Mouse (Mus musculus): Measurements from ENCODE around the gene BC025920. TPM values are rescaled to one million over a fixed set of nuclear protein-coding genes. Genes with fewer than 3 reads are reported as not detected.
A peak's percentile ranks its signal among the peaks of the same experiment; 100 is the strongest.

Gene BC025920
- polyA plus RNA-seq, 1 experiment from 2014 or later, result 0.85 TPM

DNA sequence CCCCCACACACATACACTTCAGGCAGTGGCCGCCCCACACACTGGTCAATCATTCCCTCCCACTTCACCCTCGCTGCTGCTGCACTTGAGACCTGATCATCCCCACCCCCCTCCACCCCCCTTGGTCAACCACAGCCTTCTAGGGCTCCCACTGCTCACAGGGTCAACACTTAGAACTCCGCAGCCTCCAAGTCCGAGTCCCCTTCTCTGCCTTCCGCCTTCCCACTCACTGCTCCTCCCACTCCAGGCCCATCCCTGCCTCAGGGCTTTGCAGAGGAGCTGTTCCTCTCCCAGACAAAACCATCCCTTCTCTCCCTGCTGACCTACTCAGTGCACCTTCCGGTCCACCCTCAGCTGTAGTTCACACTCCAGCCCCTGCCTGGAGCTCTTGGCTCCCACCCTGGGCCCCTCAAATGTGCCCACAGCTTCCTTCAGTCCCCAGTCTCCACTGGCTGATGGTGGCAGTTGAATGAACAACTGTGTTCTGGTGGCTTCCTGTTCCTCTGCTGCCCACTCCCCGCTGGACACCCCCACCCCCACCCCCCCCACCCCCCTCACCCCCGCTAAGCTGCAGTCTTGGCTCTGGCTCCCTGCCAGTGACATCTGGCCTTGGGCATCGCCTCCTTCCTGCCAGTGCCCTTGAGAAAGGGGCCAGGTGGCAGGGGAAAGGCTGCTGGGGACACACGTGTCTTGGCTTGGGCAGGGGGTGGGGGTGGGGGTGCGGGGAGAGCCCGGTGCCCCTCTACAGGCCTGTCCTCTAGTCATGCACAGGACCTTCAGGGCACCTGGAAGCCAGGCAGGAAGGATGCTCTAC lies 8.7 kb upstream of the BC025920 start:
- Histone ChIP-seq H3K27me3 (replicated peaks) (no peaks in the 10 kb centered on the region), H3K4me1 (replicated peaks) (peaks cover 52% of the 10 kb centered on the region), H3K27ac (peak overlapping the region; percentile 77), H3K36me3 (no peaks in the 10 kb centered on the region), H3K9me3 (no peaks in the 10 kb centered on the region), H3K9ac (peak overlapping the region; percentile 28), H3K4me2 (replicated peaks) (peak overlapping the region; percentile 62), H3K4me3 (replicated peaks) (peak overlapping the region; percentile 29)
- ATAC-seq, result peak; percentile 24
- 10% methylated on average over 12 of the region's 12 CpGs for WGBS

DNA sequence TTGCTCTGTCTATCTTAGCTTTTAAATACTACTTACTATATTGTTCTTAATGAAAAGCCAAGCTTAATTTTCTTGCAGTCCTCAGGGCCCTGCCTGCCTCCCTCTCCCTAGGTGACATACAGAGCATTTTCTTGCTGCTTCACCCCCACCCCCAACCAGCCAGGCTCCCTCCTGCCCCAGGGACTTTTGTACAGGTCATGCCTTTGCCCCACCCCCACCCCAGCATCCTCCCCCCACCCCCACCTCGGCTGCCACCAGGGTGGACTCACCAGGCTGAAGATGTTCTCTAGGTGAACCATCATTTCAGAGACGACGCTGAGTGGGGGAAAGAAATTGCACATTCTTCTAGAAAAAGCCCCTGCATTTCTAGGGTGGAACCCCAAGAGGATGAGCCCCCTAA lies 7.7 kb upstream of the BC025920 start:
- Histone ChIP-seq H3K4me1 (replicated peaks) (peaks cover 56% of the 10 kb centered on the region), H3K36me3 (no peaks in the 10 kb centered on the region), H3K4me3 (replicated peaks) (no peak overlapping the region), H3K4me2 (replicated peaks) (no peak overlapping the region), H3K9me3 (no peaks in the 10 kb centered on the region), H3K9ac (no peak overlapping the region), H3K27me3 (replicated peaks) (no peaks in the 10 kb centered on the region), H3K27ac (no peak overlapping the region)
- WGBS, result 41% methylated on average over 3 of the region's 3 CpGs
- ATAC-seq, result no peak

DNA sequence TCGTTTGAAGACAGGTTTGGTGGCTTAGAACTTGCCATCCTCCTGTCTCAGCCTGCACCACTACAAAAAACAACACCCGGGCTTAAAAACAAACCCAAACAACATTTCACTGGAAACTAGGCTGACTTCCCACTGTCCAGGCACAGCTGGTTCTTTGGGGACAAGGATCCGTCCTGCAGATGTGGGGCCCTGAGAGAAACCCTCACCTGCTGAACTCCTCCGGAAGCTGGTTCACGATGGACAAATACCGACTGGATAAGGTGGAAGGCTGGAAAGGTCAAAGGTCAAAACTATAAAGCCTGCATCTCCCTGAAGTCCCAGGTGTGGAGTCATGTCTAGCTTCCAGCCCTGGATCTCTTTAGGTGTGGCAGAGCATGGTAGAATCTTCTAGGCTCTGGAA lies 7.2 kb upstream of the BC025920 start:
- H3K27ac ChIP-seq, result no peak overlapping the region

DNA sequence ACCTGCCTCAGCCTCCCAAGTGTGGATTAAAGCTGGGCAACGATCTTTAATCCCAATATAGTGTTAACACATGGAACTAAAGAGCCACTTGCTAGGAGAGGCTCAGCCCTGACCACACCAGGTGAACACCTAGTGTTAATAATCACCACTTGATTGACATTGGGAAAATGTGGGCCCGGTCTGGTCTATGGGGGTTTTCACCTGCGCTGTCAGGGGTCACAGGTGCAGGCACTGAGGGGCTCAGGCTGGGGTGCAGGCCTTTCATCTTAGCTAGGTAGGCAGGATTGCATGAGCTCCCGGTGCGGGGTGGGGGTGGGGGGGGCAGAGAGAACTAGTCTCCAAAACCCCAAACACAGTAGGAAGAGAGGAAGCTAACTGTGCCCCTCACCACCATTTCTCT lies 6.4 kb upstream of the BC025920 start:
- H3K4me1 ChIP-seq (replicated peaks), result peaks cover 56% of the 10 kb centered on the region
- H3K27ac ChIP-seq, result no peak overlapping the region
- no peak for ATAC-seq

More for the DNA sequence above, 7.2 kb upstream of the BC025920 start:
- Histone ChIP-seq H3K4me2 (replicated peaks) (no peak overlapping the region), H3K4me3 (replicated peaks) (no peak overlapping the region), H3K4me1 (replicated peaks) (peaks cover 56% of the 10 kb centered on the region), H3K9ac (no peak overlapping the region), H3K27me3 (replicated peaks) (no peaks in the 10 kb centered on the region), H3K36me3 (no peaks in the 10 kb centered on the region), H3K9me3 (no peaks in the 10 kb centered on the region)
- no peak for ATAC-seq
- WGBS, result 38% methylated on average over 6 of the region's 6 CpGs

DNA sequence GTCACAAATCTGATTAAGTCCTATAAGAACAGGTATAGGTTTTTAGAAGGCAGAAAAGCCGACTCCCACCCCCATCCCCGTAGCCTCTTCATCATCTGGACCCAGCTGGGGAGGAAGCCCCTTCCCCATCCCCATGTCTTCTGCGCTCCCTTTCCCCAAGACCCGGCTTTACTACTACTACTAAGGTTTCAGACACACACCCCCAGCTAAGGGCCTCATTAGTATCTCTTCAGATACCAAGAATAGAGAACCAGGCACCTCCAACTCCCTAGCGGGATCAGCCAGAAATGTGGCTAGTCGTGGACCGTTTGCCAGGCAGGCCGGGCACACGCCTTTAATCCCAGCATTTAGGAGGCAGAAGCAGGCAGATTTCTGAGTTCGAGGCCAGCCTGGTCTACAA lies 6.0 kb upstream of the BC025920 start:
- no peaks in the 10 kb centered on the region for H3K27me3 ChIP-seq (replicated peaks)
- WGBS, result 59% methylated on average over 10 of the region's 10 CpGs
- ATAC-seq, result no peak
- no peak overlapping the region for H3K4me3 ChIP-seq (replicated peaks)
- peaks cover 59% of the 10 kb centered on the region for H3K4me1 ChIP-seq (replicated peaks)
- no peaks in the 10 kb centered on the region for H3K36me3 ChIP-seq
- H3K9ac ChIP-seq, result no peak overlapping the region
- H3K4me2 ChIP-seq (replicated peaks), result peak overlapping the region; percentile 75; the same call in 1 of the 2 replicates
- H3K27ac ChIP-seq, result 0 out of 2 replicates have a peak overlapping the region, but pooled peaks have one; percentile 48
- no peaks in the 10 kb centered on the region for H3K9me3 ChIP-seq

More for the DNA sequence above, 6.4 kb upstream of the BC025920 start:
- Histone ChIP-seq H3K36me3 (no peaks in the 10 kb centered on the region), H3K9me3 (no peaks in the 10 kb centered on the region), H3K4me2 (replicated peaks) (no peak overlapping the region), H3K27me3 (replicated peaks) (no peaks in the 10 kb centered on the region), H3K4me3 (replicated peaks) (no peak overlapping the region), H3K9ac (no peak overlapping the region)
- 63% methylated on average over 5 of the region's 5 CpGs for WGBS

DNA sequence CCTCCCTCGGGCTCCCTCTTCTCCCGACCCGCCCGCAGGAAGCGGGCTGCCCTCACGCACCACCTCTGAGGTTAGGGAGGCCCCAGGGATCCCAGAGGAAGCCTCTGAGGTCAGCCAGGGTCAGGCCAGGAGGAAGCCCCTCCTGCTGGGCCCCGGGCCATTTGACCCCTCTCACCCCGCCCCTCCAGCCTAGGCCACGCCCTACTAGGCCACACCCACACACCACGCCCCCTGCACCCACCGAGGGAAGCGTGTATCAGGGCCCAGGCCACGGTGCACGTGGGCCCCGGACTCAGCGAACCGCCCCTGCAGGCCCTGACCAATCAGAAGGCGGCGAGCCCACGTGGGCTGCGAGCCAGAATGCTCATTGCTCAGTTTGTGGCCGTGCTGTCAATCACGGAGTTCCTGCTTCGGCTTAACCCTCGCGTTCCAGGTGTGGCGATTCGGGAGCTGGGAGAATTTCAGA lies 5.3 kb upstream of the BC025920 start, which contains the start of gene Tle6:
Gene Tle6, minus strand, starts transcription at position 336 of the 466 bp plus-strand sequence.
- Histone ChIP-seq H3K27ac (0 out of 2 replicates have a peak within 1 kb of the TSS, but pooled peaks have one; percentile 48), H3K27me3 (replicated peaks) (no peaks in the 10 kb centered on the region), H3K9me3 (no peaks in the 10 kb centered on the region), H3K4me1 (replicated peaks) (peaks cover 54% of the 10 kb centered on the region), H3K36me3 (no peaks in the 10 kb centered on the region), H3K9ac (no peak within 1 kb of the TSS), H3K4me2 (replicated peaks) (peak within 1 kb of the TSS; percentile 75), H3K4me3 (replicated peaks) (peak within 1 kb of the TSS; percentile 34)
- peak; percentile 87 for ATAC-seq
- 1% methylated on average over 28 of the region's 28 CpGs for WGBS

DNA sequence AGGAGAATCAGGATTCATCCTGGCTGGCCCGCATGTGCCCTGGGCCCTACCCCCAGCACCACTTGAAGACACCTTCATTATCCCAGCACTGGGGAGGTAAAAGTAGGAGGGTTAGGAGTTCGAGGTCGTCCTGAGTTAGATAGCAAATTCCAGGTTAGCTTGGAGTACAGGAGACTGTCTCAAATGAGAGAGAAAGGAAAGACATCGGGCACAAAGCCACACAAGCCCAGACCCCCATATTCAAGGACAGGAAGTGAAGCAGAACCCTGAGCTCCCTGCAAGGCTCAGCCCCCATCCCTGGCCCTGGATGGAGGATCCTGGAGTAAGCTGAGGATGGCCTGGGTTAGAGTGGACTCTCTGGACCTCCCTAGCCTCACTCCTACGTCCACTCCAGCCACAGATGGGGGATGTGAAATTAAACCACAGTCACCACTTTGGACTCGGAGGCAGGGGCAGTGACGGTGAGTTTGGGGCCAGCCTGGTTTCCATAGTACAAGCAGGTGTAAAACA lies 4.6 kb upstream of the BC025920 start:
- H3K36me3 ChIP-seq, result no peaks in the 10 kb centered on the region
- no peaks in the 10 kb centered on the region for H3K27me3 ChIP-seq (replicated peaks)
- H3K27ac ChIP-seq, result no peak overlapping the region
- ATAC-seq, result no peak
- H3K4me1 ChIP-seq (replicated peaks), result peaks cover 47% of the 10 kb centered on the region
- no peak overlapping the region; the same call in 1 of the 2 replicates for H3K4me3 ChIP-seq (replicated peaks)
- 32% methylated on average over 7 of the region's 7 CpGs for whole genome bisulfite sequencing
- no peak overlapping the region for H3K9ac ChIP-seq
- H3K9me3 ChIP-seq, result no peaks in the 10 kb centered on the region
- peak overlapping the region; percentile 75 for H3K4me2 ChIP-seq (replicated peaks)

DNA sequence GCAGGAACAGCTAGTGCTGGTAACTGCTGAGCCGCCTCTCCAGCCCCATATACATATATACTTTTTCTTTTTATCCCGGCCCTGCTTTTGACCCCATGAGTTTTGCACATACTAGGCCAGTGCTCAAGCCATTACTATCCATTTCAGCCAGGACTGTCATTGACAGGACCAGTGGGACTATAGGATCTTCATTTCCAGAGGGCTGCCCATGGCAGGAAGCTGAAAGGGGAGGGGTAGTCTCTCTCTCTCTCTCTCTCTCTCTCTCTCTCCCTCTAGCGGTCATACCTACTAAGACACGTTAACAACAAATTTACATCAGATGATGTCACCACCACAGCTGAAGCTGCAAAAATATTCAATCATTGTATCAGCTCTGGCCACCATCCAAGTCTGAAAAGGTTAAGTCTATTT lies 3.3 kb upstream of the BC025920 start:
- no peak for ATAC-seq
- Histone ChIP-seq H3K4me3 (replicated peaks) (no peak overlapping the region), H3K36me3 (no peaks in the 10 kb centered on the region), H3K27me3 (replicated peaks) (no peaks in the 10 kb centered on the region), H3K4me2 (replicated peaks) (no peak overlapping the region), H3K9ac (no peak overlapping the region), H3K9me3 (no peaks in the 10 kb centered on the region), H3K27ac (no peak overlapping the region), H3K4me1 (replicated peaks) (peaks cover 39% of the 10 kb centered on the region)
- WGBS, result 16% methylated on average over 4 of the region's 4 CpGs

DNA sequence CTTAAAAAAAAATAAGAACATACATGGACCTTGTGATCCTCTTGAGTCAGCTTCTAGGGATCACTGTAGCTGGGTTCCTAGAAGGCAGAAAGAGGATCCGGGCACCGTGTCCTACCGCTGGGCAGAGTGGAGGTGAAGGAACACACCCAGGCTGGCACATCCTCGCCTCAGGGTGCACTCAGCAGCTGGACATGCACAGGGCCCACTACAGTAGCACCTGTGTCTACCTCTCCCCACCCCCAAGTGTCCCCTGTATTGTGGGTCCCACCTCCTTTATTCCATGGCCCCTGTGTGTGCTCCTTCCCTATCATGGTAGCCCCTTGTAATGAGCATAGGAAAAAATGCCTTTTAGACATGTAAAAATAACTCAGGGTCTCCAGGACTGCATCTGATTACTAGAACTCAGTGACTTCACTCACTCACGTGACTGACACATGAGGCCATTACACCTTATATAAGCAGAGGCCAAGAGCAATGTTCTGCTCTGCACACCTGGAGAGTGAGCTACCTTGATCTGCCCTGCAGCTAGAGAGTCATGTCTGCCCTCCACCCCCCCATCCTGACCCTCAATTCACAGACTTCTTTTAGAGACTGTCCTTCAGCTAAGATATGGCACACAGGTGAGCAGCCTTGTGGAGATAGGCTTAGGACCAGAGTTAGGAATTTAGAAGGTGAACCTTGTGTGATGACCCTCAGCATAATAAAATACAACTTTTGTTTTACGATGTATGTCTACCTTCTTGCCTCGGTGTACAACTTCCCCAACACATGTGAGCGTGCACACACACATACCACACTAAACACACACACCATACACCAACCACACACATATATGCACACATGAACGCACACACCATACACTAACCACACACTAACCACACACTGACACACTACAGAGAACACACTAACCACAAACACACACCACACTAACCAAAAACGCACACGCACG lies 1.8 kb upstream of the BC025920 start:
- Histone ChIP-seq H3K4me2 (replicated peaks) (peak overlapping the region; percentile 64), H3K4me3 (replicated peaks) (no peak overlapping the region; the same call in 1 of the 2 replicates), H3K36me3 (no peaks in the 10 kb centered on the region), H3K27ac (0 out of 2 replicates have a peak overlapping the region, but pooled peaks have one; percentile 57), H3K9ac (no peak overlapping the region), H3K9me3 (no peaks in the 10 kb centered on the region), H3K4me1 (replicated peaks) (peaks cover 34% of the 10 kb centered on the region), H3K27me3 (replicated peaks) (no peaks in the 10 kb centered on the region)
- ATAC-seq, result no peak
- WGBS, result 72% methylated on average over 12 of the region's 12 CpGs

DNA sequence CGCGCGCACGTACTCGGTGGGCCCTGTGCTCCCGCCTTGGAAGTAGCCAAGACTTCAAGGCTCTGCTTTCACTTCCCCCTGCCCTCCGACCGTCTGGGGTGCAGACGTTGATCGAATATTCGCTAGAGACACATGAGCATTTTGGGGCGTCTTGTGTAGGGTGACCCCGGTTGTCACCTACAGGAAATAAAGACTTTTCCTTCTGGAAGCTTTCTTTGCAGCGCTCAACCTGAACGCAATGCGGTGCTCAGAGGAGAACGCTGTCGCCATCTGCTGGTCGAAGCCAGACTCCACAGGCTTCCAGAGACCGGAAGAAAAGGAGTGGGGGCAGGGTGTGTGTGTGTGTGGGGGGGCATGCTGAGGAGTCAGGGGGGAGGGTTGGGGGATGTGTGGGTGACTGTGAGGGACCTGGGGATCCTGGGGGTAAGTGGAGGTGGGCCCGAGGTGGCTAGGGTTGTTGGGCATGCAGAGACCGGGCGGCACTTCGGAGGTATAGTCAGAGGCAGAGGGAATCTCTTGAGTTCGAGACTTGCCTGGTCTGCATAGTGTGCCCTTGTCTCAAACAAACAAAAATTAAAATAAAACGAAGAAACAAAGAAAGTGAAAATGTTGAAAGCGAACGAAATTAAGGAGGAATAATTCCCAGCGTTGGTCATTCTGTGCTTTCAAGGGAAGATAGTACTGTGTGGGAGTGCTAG lies 953 bp upstream of the BC025920 start:
- no peaks in the 10 kb centered on the region for H3K27me3 ChIP-seq (replicated peaks)
- H3K9me3 ChIP-seq, result no peaks in the 10 kb centered on the region
- peak; percentile 35 for ATAC-seq
- H3K36me3 ChIP-seq, result no peaks in the 10 kb centered on the region
- peaks cover 29% of the 10 kb centered on the region for H3K4me1 ChIP-seq (replicated peaks)
- WGBS, result 18% methylated on average over 29 of the region's 29 CpGs
- peak overlapping the region; percentile 92 for H3K27ac ChIP-seq
- H3K4me2 ChIP-seq (replicated peaks), result peak overlapping the region; percentile 64
- H3K4me3 ChIP-seq (replicated peaks), result peak overlapping the region; percentile 37
- no peak overlapping the region; the same call in 1 of the 2 replicates for H3K9ac ChIP-seq

DNA sequence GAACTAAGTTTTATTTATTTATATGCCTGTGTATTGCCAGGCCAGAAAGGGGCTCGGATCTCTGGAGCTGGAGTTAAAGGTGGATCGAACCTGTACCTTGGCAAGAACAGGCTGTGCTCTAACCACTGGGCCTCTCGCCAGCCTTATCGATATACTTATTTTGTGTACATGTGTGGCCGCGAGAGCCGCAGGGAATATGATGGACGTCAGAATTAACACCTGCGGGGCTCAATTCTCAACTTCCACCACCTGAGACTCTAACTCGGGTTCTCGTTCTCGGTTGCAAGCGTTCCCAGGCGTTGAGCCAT lies 450 bp upstream of the BC025920 start:
- WGBS, result 2% methylated on average over 14 of the region's 14 CpGs
- Histone ChIP-seq H3K9me3 (no peaks in the 10 kb centered on the region), H3K4me2 (replicated peaks) (peak overlapping the region; percentile 64), H3K27me3 (replicated peaks) (no peaks in the 10 kb centered on the region), H3K27ac (peak overlapping the region; percentile 92), H3K9ac (peak overlapping the region; percentile 17; the same call in 1 of the 2 replicates), H3K4me1 (replicated peaks) (peaks cover 24% of the 10 kb centered on the region), H3K4me3 (replicated peaks) (peak overlapping the region; percentile 37), H3K36me3 (no peaks in the 10 kb centered on the region)
- peak; percentile 2; the same call in 1 of the 2 replicates for ATAC-seq

All from intestine, embryonic 15.5 days (tissue).